Mouse (Mus musculus) liver, adult 2 months (tissue): Measurements from ENCODE around the gene 5031439G07Rik. TPM values are rescaled to one million over a fixed set of nuclear protein-coding genes. Genes with fewer than 3 reads are reported as not detected.

Experiments used
- DNase-seq: peaks from one replicate; pipeline ENCODE4 v3.0.0-alpha.2; 2011; ENCODE audit warnings: low read depth, low spot score; ENCODE audit errors: extremely low read depth
- H3K27ac ChIP-seq: fragments of 200-500 bp; replicated peaks from 2 replicates; pipeline ENCODE4 v1.5.1; 2012; ENCODE audit warnings: low read depth, mild to moderate bottlenecking, control low read depth, inconsistent platforms, low read length; ENCODE audit not compliant: insufficient read depth
- H3K27me3 ChIP-seq: fragments of 200-500 bp; 2 replicates; pipeline ENCODE4 v1.6.1; 2012; ENCODE audit warnings: mild to moderate bottlenecking, moderate library complexity, low read length, inconsistent platforms; ENCODE audit not compliant: control insufficient read depth, insufficient read depth
- H3K36me3 ChIP-seq: fragments of 200-500 bp; 2 replicates; pipeline ENCODE4 v1.6.1; 2012; ENCODE audit warnings: low read length, inconsistent platforms; ENCODE audit not compliant: control insufficient read depth, insufficient read depth
- H3K4me1 ChIP-seq: fragments of 200-500 bp; 2 replicates; pipeline ENCODE4 v1.6.1; 2011; ENCODE audit warnings: low read length; ENCODE audit not compliant: control insufficient read depth, insufficient read depth
- H3K4me3 ChIP-seq: fragments of 200-500 bp; 2 replicates; pipeline ENCODE4 v1.5.1; 2011; ENCODE audit warnings: low read depth, mild to moderate bottlenecking, control low read depth, low read length, moderate library complexity; ENCODE audit not compliant: insufficient read depth
- H3K79me2 ChIP-seq: fragments of 200-500 bp; 2 replicates; pipeline ENCODE4 v1.6.1; 2012; ENCODE audit warnings: inconsistent platforms, mild to moderate bottlenecking, low read length, moderate library complexity; ENCODE audit not compliant: control insufficient read depth, insufficient read depth
- H3K9ac ChIP-seq: fragments of 200-500 bp; 2 replicates; pipeline ENCODE4 v1.6.1; 2012; ENCODE audit warnings: low read depth, mild to moderate bottlenecking, control low read depth, inconsistent platforms, low read length
- CTCF ChIP-seq: fragments of 200-500 bp; IDR thresholded peaks from 2 replicates; pipeline ENCODE4 v1.5.1; 2011; ENCODE audit warnings: low read depth, low read length, control low read depth
- POLR2A ChIP-seq: fragments of 200-500 bp; IDR thresholded peaks from 2 replicates; pipeline ENCODE4 v1.6.1; 2011; ENCODE audit warnings: low read length, control low read depth; ENCODE audit not compliant: insufficient read depth; ENCODE audit errors: extremely low read depth
- WGBS: fragments of 180-500 bp; shearing (Covaris S2); methylation state at CpG from one replicate; pipeline ENCODE4 v1.1.7; 2018; 5-methylcytosine and 5-hydroxymethylcytosine counted together
- polyA plus RNA-seq: library from polyadenylated mRNA; depleted of rRNA; stranded (reverse); fragments of >200 nt; gene quantifications from 2 replicates; pipeline ENCODE4 v1.2.3, GENCODE M21; 2012
- total RNA-seq: library from RNA; depleted of rRNA; stranded (reverse); fragments of >200 nt; gene quantifications from 2 replicates; pipeline ENCODE4 v1.2.3, GENCODE M21; 2014

5031439G07Rik gene
- total and polyA plus RNA-seq, 2 experiments, result 9.0 to 9.8 TPM

- TF ChIP-seq POLR2A (no peak), CTCF (no peak)
- 23% methylated on average over 19 of the region's 19 CpGs for WGBS
- Histone ChIP-seq H3K27ac (no peak overlapping the region), H3K9ac (no peak overlapping the region), H3K4me1 (no peaks in the 10 kb centered on the region), H3K4me3 (no peak overlapping the region), H3K36me3 (no peaks in the 10 kb centered on the region), H3K27me3 (peaks cover 13% of the 10 kb centered on the region), H3K79me2 (no peaks in the 10 kb centered on the region)
- peak; percentile 10 for DNase-seq
Measured at GRCm38 (mm10) chr15:85011895-85012661, 23.7 kb upstream of the 5031439G07Rik start.

- H3K27me3 ChIP-seq, result no peaks in the 10 kb centered on the region
- H3K36me3 ChIP-seq, result no peaks in the 10 kb centered on the region
- H3K4me1 ChIP-seq, result no peaks in the 10 kb centered on the region
- 78% methylated on average over 8 of the region's 8 CpGs for WGBS
- no peaks in the 10 kb centered on the region for H3K79me2 ChIP-seq
- TF ChIP-seq POLR2A (no peak), CTCF (no peak)
- DNase-seq, result no peak
- H3K27ac ChIP-seq, result no peak overlapping the region
- H3K4me3 ChIP-seq, result no peak overlapping the region
- H3K9ac ChIP-seq, result no peak overlapping the region
Measured at GRCm38 (mm10) chr15:85009666-85010065, 21.3 kb upstream of the 5031439G07Rik start.

- no peak overlapping the region for H3K9ac ChIP-seq
- 19% methylated on average over 29 of the region's 29 CpGs for WGBS
- H3K4me3 ChIP-seq, result no peak overlapping the region
- no peaks in the 10 kb centered on the region for H3K36me3 ChIP-seq
- no peaks in the 10 kb centered on the region for H3K4me1 ChIP-seq
- H3K79me2 ChIP-seq, result no peaks in the 10 kb centered on the region
- DNase-seq, result peak; percentile 26
- H3K27ac ChIP-seq, result no peak overlapping the region
- no peaks in the 10 kb centered on the region for H3K27me3 ChIP-seq
- TF ChIP-seq CTCF (peak; percentile 94), POLR2A (no peak)
Measured at GRCm38 (mm10) chr15:85000984-85001982, 12.9 kb upstream of the 5031439G07Rik start.

- no peaks in the 10 kb centered on the region for H3K4me1 ChIP-seq
- no peaks in the 10 kb centered on the region for H3K79me2 ChIP-seq
- DNase-seq, result no peak
- TF ChIP-seq POLR2A (no peak), CTCF (no peak)
- H3K9ac ChIP-seq, result no peak overlapping the region
- no peak overlapping the region for H3K4me3 ChIP-seq
- H3K27me3 ChIP-seq, result no peaks in the 10 kb centered on the region
- 81% methylated on average over 7 of the region's 7 CpGs for WGBS
- H3K27ac ChIP-seq, result no peak overlapping the region
- H3K36me3 ChIP-seq, result no peaks in the 10 kb centered on the region
Measured at GRCm38 (mm10) chr15:84999911-85000310, 11.6 kb upstream of the 5031439G07Rik start.

GRCm38 (mm10) chr15:84997768-84998454, 9.6 kb upstream of the 5031439G07Rik start:
- H3K36me3 ChIP-seq, result no peaks in the 10 kb centered on the region
- H3K79me2 ChIP-seq, result no peaks in the 10 kb centered on the region
- TF ChIP-seq CTCF (no peak), POLR2A (no peak)
- H3K9ac ChIP-seq, result no peak overlapping the region
- no peaks in the 10 kb centered on the region for H3K27me3 ChIP-seq
- WGBS, result 55% methylated on average over 14 of the region's 14 CpGs
- H3K4me1 ChIP-seq, result no peaks in the 10 kb centered on the region
- DNase-seq, result no peak
- H3K4me3 ChIP-seq, result no peak overlapping the region
- H3K27ac ChIP-seq, result no peak overlapping the region
